Mouse (Mus musculus): ENCODE data around the gene Sytl5.

GRCm38 (mm10) chrX:10034666-10035065 is 149.2 kb downstream of the Sytl5 start:
- TF ChIP-seq ZNF384 (IDR thresholded peaks at IDR 0.05; ENCODE audit: low read depth, low read length) (no peak), CHD2 (IDR thresholded peaks at IDR 0.05; ENCODE audit: low read depth, low read length) (no peak), HCFC1 (IDR thresholded peaks at IDR 0.05; ENCODE audit: borderline replicate concordance, insufficient read depth, low read length) (no peak), ZC3H11A (IDR thresholded peaks at IDR 0.05; ENCODE audit: borderline replicate concordance, low read depth, low read length) (no peak)
